Mouse (Mus musculus) MEL (cell line): ENCODE results near the gene Arhgap4. TPM values are rescaled to one million over a fixed set of nuclear protein-coding genes. Genes with fewer than 3 reads are reported as not detected.

ENCODE experiments used
- DNase-seq: peaks from one replicate; pipeline ENCODE4 v3.0.0; 2011; ENCODE audit warnings: low read depth, low spot score
- H3K27ac ChIP-seq: 2 replicates; pipeline ENCODE4 v1.5.1; 2012; ENCODE audit warnings: low read depth, mild to moderate bottlenecking, control low read depth, low read length, moderate library complexity; ENCODE audit not compliant: control insufficient read depth
- H3K27me3 ChIP-seq, 2 experiments: fragments of 150-350 bp in 1 of 2; sonication (generic) in 1 of 2; 2 replicates each; pipeline ENCODE4 v1.6.1; 2012; ENCODE audit warnings: low read length in 2 of 2, mild to moderate bottlenecking in 2 of 2, improper control_type of control experiment in 1 of 2, moderate library complexity in 1 of 2; ENCODE audit not compliant: insufficient read depth in 2 of 2, control insufficient read depth in 1 of 2
- H3K36me3 ChIP-seq, 2 experiments: 2 replicates each; pipeline ENCODE4 v1.6.1; 2012 to 2014; ENCODE audit warnings: low read length in 2 of 2, improper control_type of control experiment in 1 of 2, inconsistent platforms in 1 of 2, mild to moderate bottlenecking in 1 of 2; ENCODE audit not compliant: insufficient read depth in 2 of 2, control insufficient read depth in 1 of 2
- H3K4me1 ChIP-seq, 2 experiments: fragments of 150-350 bp in 1 of 2; sonication (generic) in 1 of 2; 2 replicates each; pipeline ENCODE4 v1.6.1; 2012; ENCODE audit warnings: low read length in 2 of 2, improper control_type of control experiment in 1 of 2, mild to moderate bottlenecking in 1 of 2; ENCODE audit not compliant: insufficient read depth in 2 of 2, control insufficient read depth in 1 of 2
- H3K4me3 ChIP-seq, 2 experiments: fragments of 150-350 bp in 1 of 2; sonication (generic) in 1 of 2; 2 replicates each; pipeline ENCODE4 v1.5.1; 2012; ENCODE audit warnings: low read depth in 2 of 2, low read length in 2 of 2, mild to moderate bottlenecking in 2 of 2, moderate library complexity in 2 of 2, control low read depth in 1 of 2, improper control_type of control experiment in 1 of 2; ENCODE audit not compliant: control insufficient read depth in 1 of 2, insufficient read depth in 1 of 2
- H3K79me2 ChIP-seq: 2 replicates; pipeline ENCODE4 v1.6.1; 2012; ENCODE audit warnings: mild to moderate bottlenecking, low read length, moderate library complexity; ENCODE audit not compliant: control insufficient read depth, poor library complexity, insufficient read depth
- H3K9ac ChIP-seq: 2 replicates; pipeline ENCODE4 v1.6.1; 2012; ENCODE audit warnings: low read depth, mild to moderate bottlenecking, control low read depth, low read length, moderate library complexity; ENCODE audit not compliant: control insufficient read depth, poor library complexity, severe bottlenecking
- H3K9me3 ChIP-seq: fragments of 150-350 bp; sonication (generic); replicated peaks from 2 replicates; pipeline ENCODE4 v1.6.1; 2012; ENCODE audit warnings: mild to moderate bottlenecking, low read length, improper control_type of control experiment, moderate library complexity; ENCODE audit not compliant: insufficient read depth
- BHLHE40 ChIP-seq: IDR thresholded peaks from 2 replicates; pipeline ENCODE4 v1.6.1; 2012; ENCODE audit warnings: low read depth, mild to moderate bottlenecking, inconsistent platforms, low read length, improper control_type of control experiment, borderline replicate concordance
- CHD1 ChIP-seq: IDR thresholded peaks from 2 replicates; pipeline ENCODE4 v1.6.1; 2012; ENCODE audit warnings: low read depth, mild to moderate bottlenecking, inconsistent platforms, low read length, improper control_type of control experiment
- CHD2 ChIP-seq: IDR thresholded peaks from 2 replicates; pipeline ENCODE4 v1.6.1; 2011; ENCODE audit warnings: low read length, improper control_type of control experiment
- CTCF ChIP-seq, 3 experiments: IDR thresholded peaks in 2 of 3; conservative IDR thresholded peaks in 1 of 3; 2 replicates each; pipeline ENCODE4 v1.5.1; 2011 to 2012; ENCODE audit warnings: low read length in 3 of 3, low read depth in 2 of 3, mild to moderate bottlenecking in 2 of 3, improper control_type of control experiment in 1 of 3, inconsistent platforms in 1 of 3, mixed read lengths in 1 of 3, moderate library complexity in 1 of 3; ENCODE audit not compliant: control insufficient read depth in 1 of 3, insufficient read depth in 1 of 3, poor library complexity in 1 of 3, severe bottlenecking in 1 of 3
- E2F4 ChIP-seq: IDR thresholded peaks from 2 replicates; pipeline ENCODE4 v1.6.1; 2011; ENCODE audit warnings: low read depth, low read length, improper control_type of control experiment, borderline replicate concordance
- ELF1 ChIP-seq: IDR thresholded peaks from 2 replicates; pipeline ENCODE4 v1.6.1; 2014; ENCODE audit warnings: low read depth, mild to moderate bottlenecking, inconsistent platforms, low read length, improper control_type of control experiment, moderate library complexity
- EP300 ChIP-seq, 2 experiments: IDR thresholded peaks; 2 replicates each; pipeline ENCODE4 v1.6.1; 2011; ENCODE audit warnings: improper control_type of control experiment in 2 of 2, low read length in 2 of 2, low read depth in 1 of 2, mild to moderate bottlenecking in 1 of 2
- ETS1 ChIP-seq: IDR thresholded peaks from 2 replicates; pipeline ENCODE4 v1.6.1; 2012; ENCODE audit warnings: low read depth, mild to moderate bottlenecking, inconsistent platforms, low read length, improper control_type of control experiment, moderate library complexity
- GABPA ChIP-seq: IDR thresholded peaks from 2 replicates; pipeline ENCODE4 v1.6.1; 2012; ENCODE audit warnings: low read depth, mild to moderate bottlenecking, inconsistent platforms, low read length, improper control_type of control experiment, moderate library complexity
- GATA1 ChIP-seq: IDR thresholded peaks from 2 replicates; pipeline ENCODE4 v1.6.1; 2011; ENCODE audit warnings: low read depth, low read length, improper control_type of control experiment
- HCFC1 ChIP-seq: IDR thresholded peaks from 2 replicates; pipeline ENCODE4 v1.6.1; 2012; ENCODE audit warnings: low read depth, mild to moderate bottlenecking, inconsistent platforms, low read length, improper control_type of control experiment, moderate library complexity
- JUND ChIP-seq: IDR thresholded peaks from 2 replicates; pipeline ENCODE4 v1.6.1; 2011; ENCODE audit warnings: low read depth, mild to moderate bottlenecking, improper control_type of control experiment, low read length
- KAT2A ChIP-seq: conservative IDR thresholded peaks from 2 replicates; pipeline ENCODE4 v1.6.1; 2012; ENCODE audit warnings: low read depth, low read length, improper control_type of control experiment, inconsistent platforms
- MAFK ChIP-seq: IDR thresholded peaks from 2 replicates; pipeline ENCODE4 v1.6.1; 2011; ENCODE audit warnings: low read depth, mild to moderate bottlenecking, low read length, improper control_type of control experiment, borderline replicate concordance
- MAX ChIP-seq: IDR thresholded peaks from 2 replicates; pipeline ENCODE4 v1.6.1; 2011; ENCODE audit warnings: low read length, improper control_type of control experiment
- MAZ ChIP-seq: IDR thresholded peaks from 2 replicates; pipeline ENCODE4 v1.6.1; 2012; ENCODE audit warnings: low read depth, mild to moderate bottlenecking, inconsistent platforms, low read length, improper control_type of control experiment
- MXI1 ChIP-seq: IDR thresholded peaks from 2 replicates; pipeline ENCODE4 v1.6.1; 2011; ENCODE audit warnings: mild to moderate bottlenecking, low read depth, low read length, improper control_type of control experiment
- MYB ChIP-seq: IDR thresholded peaks from 2 replicates; pipeline ENCODE4 v1.6.1; 2011; ENCODE audit warnings: mild to moderate bottlenecking, low read depth, low read length, improper control_type of control experiment
- MYC ChIP-seq: IDR thresholded peaks from 2 replicates; pipeline ENCODE4 v1.6.1; 2011; ENCODE audit warnings: low read depth, mild to moderate bottlenecking, low read length, improper control_type of control experiment, moderate library complexity
- NELFE ChIP-seq: IDR thresholded peaks from 2 replicates; pipeline ENCODE4 v1.6.1; 2011; ENCODE audit warnings: low read depth, low read length, improper control_type of control experiment
- NRF1 ChIP-seq: IDR thresholded peaks from 2 replicates; pipeline ENCODE4 v1.6.1; 2014; ENCODE audit warnings: low read depth, mild to moderate bottlenecking, inconsistent platforms, low read length, improper control_type of control experiment, moderate library complexity; ENCODE audit not compliant: poor library complexity, insufficient read depth, severe bottlenecking
- POLR2A ChIP-seq, 2 experiments: IDR thresholded peaks; 2 replicates each; pipeline ENCODE4 v1.6.1; 2011 to 2012; ENCODE audit warnings: low read length in 2 of 2, mild to moderate bottlenecking in 2 of 2, control low read depth in 1 of 2, improper control_type of control experiment in 1 of 2, low read depth in 1 of 2, moderate library complexity in 1 of 2; ENCODE audit not compliant: control insufficient read depth in 1 of 2, insufficient read depth in 1 of 2, poor library complexity in 1 of 2
- POLR2AphosphoS2 ChIP-seq: IDR thresholded peaks from 2 replicates; pipeline ENCODE4 v1.6.1; 2011; ENCODE audit warnings: low read length, improper control_type of control experiment
- POLR2AphosphoS5 ChIP-seq: IDR thresholded peaks from 2 replicates; pipeline ENCODE4 v1.6.1; 2012; ENCODE audit warnings: low read depth, borderline replicate concordance, mild to moderate bottlenecking, inconsistent platforms, low read length, moderate library complexity, mixed read lengths
- RAD21 ChIP-seq: IDR thresholded peaks from 2 replicates; pipeline ENCODE4 v1.6.1; 2011; ENCODE audit warnings: mild to moderate bottlenecking, low read depth, low read length, improper control_type of control experiment
- RCOR1 ChIP-seq: IDR thresholded peaks from 2 replicates; pipeline ENCODE4 v1.6.1; 2012; ENCODE audit warnings: low read depth, mild to moderate bottlenecking, inconsistent platforms, low read length, improper control_type of control experiment
- SIN3A ChIP-seq: IDR thresholded peaks from 2 replicates; pipeline ENCODE4 v1.6.1; 2012; ENCODE audit warnings: low read length, improper control_type of control experiment, inconsistent platforms
- SMC3 ChIP-seq: IDR thresholded peaks from 2 replicates; pipeline ENCODE4 v1.6.1; 2011; ENCODE audit warnings: low read depth, low read length, improper control_type of control experiment
- TAL1 ChIP-seq: IDR thresholded peaks from 2 replicates; pipeline ENCODE4 v1.6.1; 2012; ENCODE audit warnings: mild to moderate bottlenecking, inconsistent platforms, low read length, moderate library complexity, mixed read lengths
- TBP ChIP-seq: IDR thresholded peaks from 2 replicates; pipeline ENCODE4 v1.8.0; 2011; ENCODE audit warnings: low read depth, low read length, improper control_type of control experiment
- TCF12 ChIP-seq: IDR thresholded peaks from 2 replicates; pipeline ENCODE4 v1.6.1; 2014; ENCODE audit warnings: low read depth, mild to moderate bottlenecking, inconsistent platforms, low read length, improper control_type of control experiment, moderate library complexity
- UBTF ChIP-seq: IDR thresholded peaks from 2 replicates; pipeline ENCODE4 v1.6.1; 2012; ENCODE audit warnings: low read depth, mild to moderate bottlenecking, inconsistent platforms, low read length, improper control_type of control experiment, moderate library complexity, borderline replicate concordance; ENCODE audit not compliant: insufficient read depth
- USF1 ChIP-seq: IDR thresholded peaks from 2 replicates; pipeline ENCODE4 v1.6.1; 2014; ENCODE audit warnings: low read depth, mild to moderate bottlenecking, inconsistent platforms, low read length, improper control_type of control experiment, moderate library complexity
- USF2 ChIP-seq, 2 experiments: IDR thresholded peaks; 2 replicates each; pipeline ENCODE4 v1.6.1; 2011 to 2012; ENCODE audit warnings: improper control_type of control experiment in 2 of 2, low read length in 2 of 2, borderline replicate concordance in 1 of 2, inconsistent platforms in 1 of 2, low read depth in 1 of 2, mild to moderate bottlenecking in 1 of 2; ENCODE audit not compliant: insufficient read depth in 1 of 2
- ZC3H11A ChIP-seq: IDR thresholded peaks from 2 replicates; pipeline ENCODE4 v1.6.1; 2012; ENCODE audit warnings: low read depth, mild to moderate bottlenecking, inconsistent platforms, low read length, improper control_type of control experiment
- ZKSCAN1 ChIP-seq: IDR thresholded peaks from 2 replicates; pipeline ENCODE4 v1.6.1; 2012; ENCODE audit warnings: low read depth, mild to moderate bottlenecking, inconsistent platforms, low read length, improper control_type of control experiment, moderate library complexity
- ZMIZ1 ChIP-seq: IDR thresholded peaks from 2 replicates; pipeline ENCODE4 v1.6.1; 2012; ENCODE audit warnings: low read depth, mild to moderate bottlenecking, inconsistent platforms, low read length, improper control_type of control experiment, moderate library complexity
- ZNF384 ChIP-seq: IDR thresholded peaks from 2 replicates; pipeline ENCODE4 v1.6.1; 2012; ENCODE audit warnings: low read depth, mild to moderate bottlenecking, inconsistent platforms, low read length, improper control_type of control experiment
- polyA plus RNA-seq, 2 experiments: library from polyadenylated mRNA; stranded (reverse) in 1 of 2; unstranded in 1 of 2; fragments of >175 nt in 1 of 2; fragments of >200 nt in 1 of 2; gene quantifications; 2 replicates each; pipeline versions ENCODE4 v1.2.1 to v1.2.4; 2012; ENCODE audit warnings: low replicate concordance in 2 of 2, low read depth in 1 of 2; ENCODE audit not compliant: insufficient read length in 2 of 2, insufficient read depth in 1 of 2, missing spikeins in 1 of 2
- total RNA-seq: library from RNA; depleted of rRNA; stranded (reverse); fragments of 300-350 nt; gene quantifications from 2 replicates; pipeline ENCODE4 v1.2.3, GENCODE M21; 2012

Gene Arhgap4
- total and polyA plus RNA-seq, 3 experiments = 10.3 to 24.5 TPM; not detected in 1

GRCm38 (mm10) chrX:73969167-73969566 lies 47.5 kb upstream of the Arhgap4 start:
- Histone ChIP-seq H3K4me1 (peaks cover 6 to 25% of the 10 kb centered on the region in 2 experiments), H3K27ac (peak overlapping the region; percentile 93), H3K9ac (peak overlapping the region; percentile 47), H3K4me3 (no peak overlapping the region), H3K9me3 (no peaks in the 10 kb centered on the region), H3K79me2 (peaks cover 26% of the 10 kb centered on the region), H3K36me3 (peaks cover 0 to 42% of the 10 kb centered on the region in 2 experiments; a peak in 2 of 4 replicates), H3K27me3 (no peaks in the 10 kb centered on the region)
- peak; percentile 48 for DNase-seq
- TF ChIP-seq TAL1 = peak; percentile 54; the same call in 1 of the 2 replicates
- TF ChIP-seq CTCF (IDR thresholded peaks at IDR 0.05 in 2 of 3, conservative IDR thresholded peaks at IDR 0.05 in 1 of 3; ENCODE audit: control insufficient read depth in 1 of 3, insufficient read depth in 1 of 3, low read depth in 2 of 3, low read length in 3 of 3, poor library complexity in 1 of 3, severe bottlenecking in 1 of 3) = no peak
- no peak for TF ChIP-seq MYC
- TF ChIP-seq MAX = no peak
- no peak for TF ChIP-seq ZNF384
- no peak for TF ChIP-seq MYB
- TF ChIP-seq POLR2AphosphoS5 = no peak
- no peak for TF ChIP-seq POLR2AphosphoS2
- peak; percentile 42; the same call in 1 of the 2 replicates for TF ChIP-seq ETS1
- TF ChIP-seq BHLHE40 = no peak
- peak; percentile 67 to 75; a peak in 3 of 4 replicates for TF ChIP-seq EP300 (IDR thresholded peaks at IDR 0.05; ENCODE audit: low read depth in 1 of 2, low read length in 2 of 2)
- TF ChIP-seq GABPA = no peak
- no peak for TF ChIP-seq MXI1
- no peak for TF ChIP-seq HCFC1
- no peak for TF ChIP-seq E2F4
- no peak for TF ChIP-seq ZMIZ1
- no peak for TF ChIP-seq MAFK
- no peak for TF ChIP-seq CHD1
- TF ChIP-seq USF2 (IDR thresholded peaks at IDR 0.05; ENCODE audit: borderline replicate concordance in 1 of 2, insufficient read depth in 1 of 2, low read depth in 1 of 2, low read length in 2 of 2) = no peak
- TF ChIP-seq MAZ = no peak
- no peak for TF ChIP-seq ELF1
- TF ChIP-seq USF1 = no peak
- TF ChIP-seq JUND = no peak
- TF ChIP-seq SMC3 = no peak
- TF ChIP-seq TBP = no peak
- no peak for TF ChIP-seq RAD21
- TF ChIP-seq RCOR1 = peak; percentile 31; the same call in 1 of the 2 replicates
- 0 out of 2 replicates have a peak, but pooled peaks have one; percentile 4 for TF ChIP-seq SIN3A
- peak; percentile 69 for TF ChIP-seq GATA1
- no peak for TF ChIP-seq KAT2A
- TF ChIP-seq CHD2 = no peak
- no peak for TF ChIP-seq NRF1
- TF ChIP-seq ZKSCAN1 = no peak
- no peak for TF ChIP-seq ZC3H11A
- no peak for TF ChIP-seq UBTF
- no peak for TF ChIP-seq NELFE
- TF ChIP-seq TCF12 = peak; percentile 69; the same call in 1 of the 2 replicates
- no peak for TF ChIP-seq POLR2A (IDR thresholded peaks at IDR 0.05; ENCODE audit: control insufficient read depth in 1 of 2, insufficient read depth in 1 of 2, low read depth in 1 of 2, low read length in 2 of 2, poor library complexity in 1 of 2)
